Mouse (Mus musculus): Measurements from ENCODE around the gene Cela2a. TPM values are rescaled to one million over a fixed set of nuclear protein-coding genes. Genes with fewer than 3 reads are reported as not detected.

The Cela2a gene
- not detected in 2 replicates for polyA plus RNA-seq (2012)

DNA sequence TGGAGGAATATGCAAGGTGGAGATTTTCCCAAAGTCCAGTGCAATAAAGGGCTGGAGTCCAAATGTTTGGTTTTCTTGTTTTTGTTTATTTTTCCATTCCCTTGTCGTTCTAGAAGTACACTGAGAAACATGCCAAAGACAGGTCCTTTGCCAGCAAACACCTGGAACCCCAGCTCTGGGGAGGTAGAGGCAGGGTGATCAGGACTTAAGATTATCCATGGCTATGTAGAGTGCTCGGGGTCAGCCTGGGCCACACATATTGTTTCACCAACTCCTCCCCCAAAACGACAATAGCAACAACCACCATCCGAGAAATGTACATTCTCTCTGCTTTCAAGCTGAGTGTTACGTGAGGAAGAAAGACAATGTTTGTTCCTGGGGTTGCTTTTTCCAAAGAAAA lies at the start of gene Cela2a:
Cela2a (minus strand) TSS at position 101 of the 400 bp plus-strand sequence.

DNA sequence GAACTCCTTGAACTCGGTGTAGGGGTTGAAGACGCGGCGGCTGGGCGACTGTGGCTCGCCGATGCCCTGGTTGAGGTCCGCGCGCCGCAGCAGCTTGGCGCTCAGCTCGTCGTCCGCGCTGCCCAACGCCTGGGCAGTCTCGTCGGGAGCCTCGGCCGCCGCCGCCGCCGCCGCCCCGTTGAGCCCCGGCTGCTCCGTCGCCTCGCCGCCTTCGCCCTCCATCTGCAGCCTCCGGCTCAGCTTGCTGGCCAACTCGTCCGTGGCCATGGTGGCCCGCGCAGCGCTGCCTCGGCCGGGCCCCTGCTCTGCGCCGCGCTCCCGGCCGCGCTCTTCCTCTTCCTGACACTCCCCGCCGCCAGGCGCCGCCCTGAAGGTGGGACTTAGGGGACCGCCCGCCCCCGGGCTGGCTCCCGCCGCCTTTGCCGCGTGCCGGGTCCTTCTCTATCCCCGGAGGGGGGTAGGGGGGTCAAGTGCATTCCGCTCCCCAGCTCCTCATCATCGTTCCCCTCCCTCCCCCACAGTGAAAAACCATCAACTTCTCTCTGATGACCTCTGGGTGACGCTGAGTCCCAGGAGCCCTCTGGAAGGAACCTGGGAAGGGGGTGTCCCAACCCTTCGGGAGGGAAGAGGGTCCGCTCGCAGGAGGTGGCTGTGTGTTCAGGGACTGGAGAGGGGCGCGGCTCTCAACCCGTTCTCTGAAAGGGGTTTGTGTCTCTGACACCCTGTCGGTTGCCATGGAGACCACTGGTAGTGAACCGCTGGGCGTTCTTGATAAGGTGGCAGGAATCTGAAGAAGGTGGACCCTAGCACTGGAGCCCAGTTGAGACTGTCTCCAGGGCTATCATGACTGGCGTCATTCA lies 48.9 kb upstream of the Cela2a start, which contains the start of gene Efhd2:
Efhd2 (minus strand) TSS at position 320 of the 860 bp plus-strand sequence.

DNA sequence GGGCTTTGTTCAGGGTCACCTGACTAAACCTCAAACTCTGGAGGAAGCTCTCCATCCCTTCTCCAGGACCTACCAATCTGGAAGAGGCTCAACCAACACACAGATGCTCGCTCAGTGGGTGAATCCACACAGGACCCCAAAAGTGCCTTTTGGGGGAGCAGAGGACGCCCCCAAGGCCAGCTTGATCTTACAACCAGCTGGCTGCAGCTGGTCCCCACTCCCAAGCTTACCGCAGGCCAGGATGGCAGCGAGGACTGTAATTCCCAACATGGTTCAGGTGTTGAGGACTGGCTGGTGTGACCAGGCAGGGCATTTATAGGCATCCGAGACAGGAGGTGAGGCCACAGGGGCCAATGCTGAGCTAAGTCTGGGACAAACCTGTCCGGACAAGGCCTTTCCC lies 20.0 kb upstream of the Cela2a start, which contains the start of gene Ctrc:
Ctrc (minus strand) TSS at position 361 of the 400 bp plus-strand sequence.

DNA sequence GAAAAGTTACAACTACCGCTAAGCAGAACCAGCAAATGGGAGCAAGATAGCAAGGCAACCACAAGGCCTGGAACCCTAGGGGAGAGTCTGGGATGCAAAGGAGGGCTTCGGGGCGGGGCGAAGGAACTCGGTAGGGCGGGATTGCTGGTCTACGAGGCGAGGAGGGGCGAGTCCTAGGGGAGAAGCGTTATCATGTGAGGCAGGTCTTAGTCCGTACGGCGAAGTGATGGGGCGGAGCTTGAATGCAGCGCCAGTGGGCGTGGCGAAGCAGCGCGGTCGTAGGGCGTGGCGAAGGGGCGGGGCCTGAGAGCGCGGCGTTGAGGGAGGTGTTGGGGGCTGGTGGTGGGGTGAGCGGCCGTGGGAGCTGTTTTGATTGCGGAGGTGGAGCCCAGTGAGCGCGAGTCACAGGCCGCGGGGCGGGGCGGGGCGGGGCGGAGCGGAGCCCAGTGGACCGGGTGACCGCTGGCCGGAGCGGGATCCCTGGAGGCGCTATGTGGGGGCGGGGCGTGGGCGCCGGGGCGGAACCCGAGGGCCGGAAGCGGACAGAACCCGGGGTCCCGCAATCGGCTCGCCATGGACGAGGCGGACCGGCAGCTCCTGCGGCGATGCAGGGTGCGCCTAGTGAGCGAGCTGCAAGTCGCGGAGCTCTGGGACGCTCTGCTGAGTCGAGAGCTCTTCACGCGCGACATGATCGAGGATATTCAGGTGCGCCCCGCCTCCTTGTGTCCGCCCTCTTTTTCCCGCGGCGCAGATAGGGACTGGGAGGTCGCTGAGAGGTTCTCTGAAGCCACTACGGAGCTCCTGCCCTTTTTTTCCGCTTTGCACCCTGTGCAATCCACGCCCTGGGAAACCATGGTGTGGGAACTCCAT lies 32.4 kb downstream of the Cela2a start, which contains the start of gene Casp9:
Casp9 (plus strand) TSS at position 331 of the 870 bp plus-strand sequence.

DNA sequence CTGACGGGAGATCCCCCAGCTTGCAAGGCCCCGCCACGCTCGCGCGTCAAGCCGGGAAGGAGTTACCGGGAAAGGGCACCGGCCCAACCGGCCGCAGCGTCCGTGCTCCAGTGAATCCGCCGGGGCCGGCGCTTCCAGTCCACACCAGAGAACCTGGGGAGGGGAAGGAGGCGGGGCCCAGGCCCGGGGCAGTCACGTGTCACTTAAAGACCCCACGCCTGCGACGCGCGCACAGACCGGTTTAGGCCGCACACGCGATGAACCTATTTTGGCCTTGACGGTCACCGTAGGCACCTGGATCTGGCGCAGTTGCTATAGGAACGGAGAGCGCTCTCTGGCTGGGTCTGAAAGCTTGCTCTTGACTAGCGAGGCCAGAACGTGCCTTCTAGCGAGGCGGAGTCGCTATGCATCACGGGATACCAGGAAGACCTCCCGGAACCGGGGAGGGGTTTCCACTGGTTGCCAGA lies 35.4 kb downstream of the Cela2a start, which contains the start of gene Dnajc16:
Dnajc16 (minus strand) TSS at position 408 of the 467 bp plus-strand sequence.

Other genes with a start within 250 kb of the Cela2a start
- gene Fblim1, start 220.1 kb downstream of the Cela2a start, polyA plus RNA-seq (2012), result 0.13 and 0.33 TPM in 2 replicates
- 1.8 TPM in 2 replicates for gene Tmem82, start 207.5 kb downstream of the Cela2a start, polyA plus RNA-seq (2012)
- gene Slc25a34, start 202.3 kb downstream of the Cela2a start, polyA plus RNA-seq (2012), result 0.03 TPM in 1 of 2 replicates, not detected in the other
- gene Plekhm2, start 161.3 kb downstream of the Cela2a start, polyA plus RNA-seq (2012), result 42.1 and 42.7 TPM in 2 replicates
- gene Rsc1a1, start 140.6 kb downstream of the Cela2a start, polyA plus RNA-seq (2012), result 2.7 and 2.8 TPM in 2 replicates
- 11.9 and 12.8 TPM in 2 replicates for gene Ddi2, start 102.7 kb downstream of the Cela2a start, polyA plus RNA-seq (2012)
- 0.07 and 0.15 TPM in 2 replicates for gene Agmat, start 79.5 kb downstream of the Cela2a start, polyA plus RNA-seq (2012)
- 1.7 and 1.8 TPM in 2 replicates for gene Dnajc16, start 35.2 kb downstream of the Cela2a start, polyA plus RNA-seq (2012)
- 13.0 and 16.1 TPM in 2 replicates for gene Casp9, start 32.5 kb downstream of the Cela2a start, polyA plus RNA-seq (2012)
- not detected in 2 replicates for gene Ctrc, start 20.2 kb upstream of the Cela2a start, polyA plus RNA-seq (2012)
- gene Efhd2, start 48.8 kb upstream of the Cela2a start, polyA plus RNA-seq (2012), result 100 and 107 TPM in 2 replicates
- gene Fhad1, start 188.9 kb upstream of the Cela2a start, polyA plus RNA-seq (2012), result 0.11 and 0.27 TPM in 2 replicates

Measured in megakaryocyte-erythroid progenitor cell, adult 5 weeks (primary cell).